Mouse (Mus musculus) embryonic facial prominence, embryonic 13.5 days (tissue): ENCODE data around the gene St3gal5. TPM values are rescaled to one million over a fixed set of nuclear protein-coding genes. Genes with fewer than 3 reads are reported as not detected.
A peak's percentile ranks its signal among the peaks of the same experiment; 100 is the strongest.

Experiments
- ATAC-seq: fragments of 200-750 bp; cut with Nextera tagmentation; 2 replicates; pipeline ENCODE4 v1.8.0; 2017; ENCODE audit warnings: low read depth; ENCODE audit not compliant: insufficient number of reproducible peaks, insufficient read depth, low FRiP score, low TSS enrichment
- H3K27ac ChIP-seq: fragments of 300-500 bp; sonication (generic); 2 replicates; pipeline ENCODE4 v1.5.1; 2015; ENCODE audit warnings: moderate library complexity, mild to moderate bottlenecking, inconsistent platforms
- H3K27me3 ChIP-seq: fragments of 300-500 bp; sonication (generic); 2 replicates; pipeline ENCODE4 v1.6.1; 2015; ENCODE audit warnings: mild to moderate bottlenecking, inconsistent platforms
- H3K36me3 ChIP-seq: fragments of 300-500 bp; sonication (generic); 2 replicates; pipeline ENCODE4 v1.6.1; 2015; ENCODE audit warnings: mild to moderate bottlenecking, inconsistent platforms
- H3K4me1 ChIP-seq: fragments of 300-500 bp; sonication (generic); 2 replicates; pipeline ENCODE4 v1.6.1; 2015; ENCODE audit warnings: inconsistent platforms
- H3K4me2 ChIP-seq: fragments of 300-500 bp; sonication (generic); 2 replicates; pipeline ENCODE4 v1.6.1; 2015; ENCODE audit warnings: moderate library complexity, mild to moderate bottlenecking, inconsistent platforms
- H3K4me3 ChIP-seq: fragments of 300-500 bp; sonication (generic); 2 replicates; pipeline ENCODE4 v1.5.1; 2015; ENCODE audit warnings: mild to moderate bottlenecking, inconsistent platforms
- H3K9ac ChIP-seq: fragments of 300-500 bp; sonication (generic); 2 replicates; pipeline ENCODE4 v1.6.1; 2015; ENCODE audit warnings: mild to moderate bottlenecking, inconsistent platforms
- H3K9me3 ChIP-seq: fragments of 300-500 bp; sonication (generic); 2 replicates; pipeline ENCODE4 v1.6.1; 2016; ENCODE audit warnings: inconsistent platforms
- WGBS: fragments of 180-500 bp; shearing (Covaris S2); methylation state at CpG from one replicate; pipeline ENCODE4 v1.1.7; 2015; ENCODE audit warnings: mixed read lengths; 5-methylcytosine and 5-hydroxymethylcytosine counted together
- polyA plus RNA-seq: library from polyadenylated mRNA; unstranded; fragments of >200 nt; fragmentation: Nextera tagmentation; extraction: Ambion mirVana; gene quantifications from 2 replicates; pipeline ENCODE4 v1.2.1, GENCODE M21; 2015

St3gal5 gene
- polyA plus RNA-seq, 1 experiment from 2014 or later, result 18.5 TPM

DNA sequence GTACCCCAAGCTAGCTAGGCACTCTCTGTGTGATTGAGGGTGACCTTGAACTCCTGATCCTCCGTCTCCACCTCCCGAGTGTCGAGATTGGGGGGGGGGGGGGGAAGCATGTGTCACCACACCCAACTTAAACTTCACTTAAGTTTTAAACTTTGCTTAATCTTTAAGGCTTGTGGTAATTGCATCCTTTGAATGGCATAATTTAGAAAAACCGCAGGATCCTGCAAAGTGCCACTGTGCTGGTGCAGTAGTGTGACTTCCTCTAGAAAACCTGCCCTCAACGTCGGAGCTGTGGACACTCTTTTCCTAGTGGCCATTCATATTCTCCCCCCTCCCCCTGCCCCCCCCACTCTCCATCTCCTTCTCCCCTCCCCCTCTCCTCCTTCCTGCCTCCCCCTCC lies 92.7 kb downstream of the St3gal5 start:
- Histone ChIP-seq H3K9me3 (no peaks in the 10 kb centered on the region), H3K36me3 (no peaks in the 10 kb centered on the region), H3K4me3 (no peak overlapping the region), H3K9ac (no peak overlapping the region), H3K4me1 (peaks cover 40% of the 10 kb centered on the region), H3K27me3 (peaks cover 11% of the 10 kb centered on the region; the same call in 1 of the 2 replicates), H3K4me2 (peak overlapping the region; percentile 61; the same call in 1 of the 2 replicates), H3K27ac (no peak overlapping the region)
- ATAC-seq, result no peak
- WGBS, result 23% methylated on average over 6 of the region's 6 CpGs

DNA sequence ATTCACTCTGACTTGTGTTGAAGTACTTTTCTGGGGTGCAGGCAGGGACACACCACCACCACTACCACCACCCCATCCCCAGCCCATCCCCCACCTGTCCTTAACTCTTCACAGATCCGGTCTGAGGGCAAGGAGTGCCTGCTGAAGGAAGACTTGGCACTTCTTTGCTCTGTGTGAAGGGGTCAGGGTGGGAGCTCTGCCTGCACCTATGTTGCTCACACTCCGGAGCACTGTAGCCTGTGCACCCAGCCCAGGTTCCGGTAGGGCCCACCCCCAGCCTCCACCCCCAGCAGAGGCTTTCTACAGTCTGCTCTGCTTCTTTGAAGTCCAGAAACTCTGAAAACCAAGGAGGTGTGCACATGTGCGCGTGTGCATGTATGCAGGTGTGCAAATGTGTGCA lies 93.2 kb downstream of the St3gal5 start:
- ATAC-seq, result no peak
- Histone ChIP-seq H3K36me3 (no peaks in the 10 kb centered on the region), H3K9ac (no peak overlapping the region), H3K9me3 (0 out of 2 replicates have a peak, but pooled peaks cover 2% of the 10 kb centered on the region), H3K27ac (no peak overlapping the region), H3K27me3 (peaks cover 11% of the 10 kb centered on the region; the same call in 1 of the 2 replicates), H3K4me1 (peaks cover 40% of the 10 kb centered on the region), H3K4me2 (no peak overlapping the region), H3K4me3 (no peak overlapping the region)
- 45% methylated on average over 5 of the region's 5 CpGs for WGBS

DNA sequence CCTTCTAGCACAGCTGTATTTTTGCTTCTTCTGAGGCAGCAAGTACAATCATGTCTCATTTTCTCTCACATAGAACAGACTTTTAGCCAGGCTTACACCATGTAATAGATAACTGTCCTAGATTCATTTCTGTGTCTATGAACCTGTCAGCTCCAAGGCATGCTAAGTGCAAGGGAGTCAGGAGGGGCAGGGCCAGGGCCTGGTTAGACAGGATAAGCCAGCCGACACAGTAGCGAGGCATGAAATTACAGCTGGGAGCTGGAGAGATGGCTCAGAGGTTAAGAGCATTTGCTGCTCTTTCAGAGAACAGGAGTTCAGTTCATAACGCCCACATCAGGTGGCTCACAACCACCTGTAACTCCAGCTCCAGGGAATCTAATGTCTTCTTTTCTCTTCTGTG lies 99.3 kb downstream of the St3gal5 start:
- Histone ChIP-seq H3K36me3 (no peaks in the 10 kb centered on the region), H3K4me3 (no peak overlapping the region), H3K27me3 (no peaks in the 10 kb centered on the region), H3K9me3 (peaks cover 4% of the 10 kb centered on the region; the same call in 1 of the 2 replicates), H3K4me1 (peaks cover 14% of the 10 kb centered on the region), H3K9ac (no peak overlapping the region), H3K4me2 (no peak overlapping the region), H3K27ac (no peak overlapping the region)
- 47% methylated on average over 3 of the region's 3 CpGs for WGBS
- ATAC-seq, result 0 out of 2 replicates have a peak, but pooled peaks have one; percentile 11

DNA sequence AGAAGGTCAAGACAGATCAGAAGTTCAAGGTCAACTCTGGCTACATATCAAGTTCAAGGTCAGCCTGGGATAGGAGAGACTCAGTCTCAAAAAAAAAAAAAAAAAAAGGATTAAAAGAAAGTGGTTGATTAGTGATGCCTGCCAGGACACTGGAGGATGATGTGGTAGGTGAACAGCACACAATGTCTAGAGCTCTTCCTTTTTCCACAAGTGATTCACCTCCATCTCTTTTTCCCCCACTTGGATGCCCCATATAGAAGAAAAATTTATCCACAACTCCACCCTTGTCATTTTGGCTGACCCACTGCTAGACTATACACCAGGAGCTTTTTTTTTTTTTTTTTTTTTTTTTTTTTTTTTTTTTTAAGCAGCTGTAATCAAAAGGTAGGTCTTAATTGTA lies 100.1 kb downstream of the St3gal5 start:
- H3K36me3 ChIP-seq, result no peaks in the 10 kb centered on the region
- ATAC-seq, result no peak
- H3K4me1 ChIP-seq, result peaks cover 14% of the 10 kb centered on the region
- H3K4me2 ChIP-seq, result no peak overlapping the region
- H3K27me3 ChIP-seq, result no peaks in the 10 kb centered on the region
- no peak overlapping the region for H3K27ac ChIP-seq
- no peak overlapping the region for H3K4me3 ChIP-seq
- H3K9me3 ChIP-seq, result peaks cover 4% of the 10 kb centered on the region; the same call in 1 of the 2 replicates
- no peak overlapping the region for H3K9ac ChIP-seq

DNA sequence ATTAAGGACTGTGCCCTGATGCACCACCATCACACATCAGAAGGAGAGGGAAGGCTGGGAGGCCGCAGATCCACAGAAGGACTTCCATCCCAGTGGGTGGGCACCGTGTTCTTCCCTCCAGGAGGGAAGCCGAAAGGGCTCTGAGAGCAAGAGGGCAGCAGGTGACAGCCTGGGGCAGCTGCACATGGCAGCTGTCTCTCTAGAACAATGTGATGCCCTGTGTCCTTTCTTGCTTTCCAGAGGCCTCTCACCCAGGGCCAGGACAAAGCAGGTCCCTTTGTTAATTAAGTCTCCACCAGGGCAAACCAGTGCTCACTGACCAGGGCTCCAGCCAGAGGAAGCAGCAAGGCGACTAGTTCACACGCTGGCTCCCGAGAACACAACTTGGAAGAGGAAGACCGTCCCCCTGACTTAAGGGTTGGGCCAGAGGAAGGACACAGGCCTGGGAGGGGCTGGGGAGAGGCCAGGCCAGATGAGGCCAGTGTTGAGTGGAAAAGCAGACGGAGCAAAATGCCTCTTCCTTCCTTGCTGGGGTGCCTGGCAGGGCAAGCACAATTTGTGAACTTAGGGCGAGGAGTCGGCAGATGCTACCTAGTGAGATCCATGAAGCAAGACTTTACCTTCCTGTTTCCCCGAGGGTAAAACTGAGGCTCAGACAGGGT lies 103.3 kb downstream of the St3gal5 start:
- Histone ChIP-seq H3K4me1 (peaks cover 33% of the 10 kb centered on the region), H3K27me3 (no peaks in the 10 kb centered on the region), H3K27ac (no peak overlapping the region), H3K4me3 (no peak overlapping the region), H3K9ac (no peak overlapping the region), H3K4me2 (no peak overlapping the region), H3K9me3 (peaks cover under 1% of the 10 kb centered on the region; the same call in 1 of the 2 replicates), H3K36me3 (peaks cover 9% of the 10 kb centered on the region; the same call in 1 of the 2 replicates)
- 38% methylated on average over 11 of the region's 11 CpGs for WGBS
- ATAC-seq, result no peak

DNA sequence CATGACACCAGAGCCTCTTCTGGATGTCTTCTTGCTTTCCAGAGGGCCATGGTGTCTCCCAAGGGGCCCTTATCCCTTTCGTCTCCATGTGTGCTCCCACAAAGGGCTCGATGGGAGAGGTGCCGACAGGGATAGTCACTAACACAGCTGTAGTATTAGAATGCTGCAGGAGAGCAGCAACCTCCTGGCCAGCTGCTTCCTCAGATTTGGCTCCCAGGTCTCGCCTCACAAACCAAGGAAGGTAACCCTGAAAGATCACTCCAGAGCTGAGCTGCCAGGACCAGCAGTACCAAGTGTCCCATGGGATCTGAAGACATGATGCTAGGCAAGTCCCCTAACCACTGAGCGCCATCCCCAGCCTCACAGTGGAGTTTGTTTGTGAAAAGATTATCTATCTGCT lies 105.3 kb downstream of the St3gal5 start:
- 77% methylated on average over 5 of the region's 5 CpGs for WGBS
- no peak for ATAC-seq
- Histone ChIP-seq H3K36me3 (peaks cover 25% of the 10 kb centered on the region), H3K27me3 (no peaks in the 10 kb centered on the region), H3K4me3 (no peak overlapping the region), H3K4me2 (no peak overlapping the region), H3K4me1 (peaks cover 38% of the 10 kb centered on the region), H3K9me3 (no peaks in the 10 kb centered on the region), H3K9ac (no peak overlapping the region), H3K27ac (no peak overlapping the region)

DNA sequence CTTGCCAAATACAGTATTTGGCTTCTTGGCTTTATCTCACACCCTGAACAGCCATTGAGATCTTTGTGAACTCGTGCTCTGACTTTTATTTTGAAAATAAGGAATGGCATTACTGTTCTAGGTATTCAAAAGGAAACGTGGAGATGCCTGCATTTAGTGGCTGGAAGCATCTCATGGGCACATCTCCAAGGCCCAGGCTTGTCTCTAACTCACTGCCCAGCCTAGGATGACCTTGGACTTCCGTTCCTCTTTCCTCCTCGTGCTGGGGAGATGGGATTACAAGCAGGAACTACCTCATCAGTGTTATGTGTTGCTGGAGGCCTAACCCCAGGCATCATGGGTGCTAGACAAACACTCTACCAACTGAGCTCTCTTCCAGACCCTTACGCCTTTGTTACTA lies 105.9 kb downstream of the St3gal5 start:
- H3K4me1 ChIP-seq, result peaks cover 38% of the 10 kb centered on the region
- no peak overlapping the region for H3K4me3 ChIP-seq
- no peak overlapping the region for H3K9ac ChIP-seq
- 78% methylated on average over 5 of the region's 5 CpGs for WGBS
- H3K27me3 ChIP-seq, result peaks cover 3% of the 10 kb centered on the region; the same call in 1 of the 2 replicates
- H3K4me2 ChIP-seq, result no peak overlapping the region
- H3K9me3 ChIP-seq, result no peaks in the 10 kb centered on the region
- no peak overlapping the region for H3K27ac ChIP-seq
- no peak for ATAC-seq
- H3K36me3 ChIP-seq, result peaks cover 30% of the 10 kb centered on the region

Other genes with a start within 250 kb of the St3gal5 start
- gene Ptcd3, start 188.8 kb upstream of the St3gal5 start, polyA plus RNA-seq, result 100 and 102 TPM in 2 replicates
- gene Polr1a, start 188.5 kb upstream of the St3gal5 start, polyA plus RNA-seq, result 35.0 and 35.4 TPM in 2 replicates
- 17.6 and 19.8 TPM in 2 replicates for gene Atoh8, start 138.0 kb downstream of the St3gal5 start, polyA plus RNA-seq
- gene Sftpb, start 207.0 kb downstream of the St3gal5 start, polyA plus RNA-seq, result 0.18 TPM in 1 of 2 replicates, not detected in the other
- gene Usp39, start 247.6 kb downstream of the St3gal5 start, polyA plus RNA-seq, result 52.6 and 54.1 TPM in 2 replicates
- gene 0610030E20Rik, start 249.7 kb downstream of the St3gal5 start, polyA plus RNA-seq, result 36.6 and 36.7 TPM in 2 replicates